Mouse (Mus musculus) heart, adult 2 months (tissue): ENCODE measurements around the gene Myrfl.

Source experiments
- CTCF ChIP-seq: fragments of 200-600 bp; IDR thresholded peaks from 2 replicates; pipeline ENCODE4 v1.8.1; 2022; ENCODE audit warnings: antibody characterized with exemption, mild to moderate bottlenecking, moderate library complexity
- EP300 ChIP-seq: fragments of 200-500 bp; IDR thresholded peaks from 2 replicates; pipeline ENCODE4 v1.6.1; 2011; ENCODE audit warnings: low read depth, low read length, control low read depth; ENCODE audit not compliant: insufficient read depth
- POLR2A ChIP-seq: fragments of 200-500 bp; IDR thresholded peaks from 2 replicates; pipeline ENCODE4 v1.6.1; 2011; ENCODE audit warnings: mild to moderate bottlenecking, low read depth, low read length, control low read depth; ENCODE audit not compliant: insufficient read depth

GRCm38 (mm10) chr10:116848749-116849473 is 47.8 kb downstream of the Myrfl start:
- no peak for TF ChIP-seq POLR2A
- TF ChIP-seq EP300 = no peak
- TF ChIP-seq CTCF = no peak; the same call in none of the 2 replicates
